Mouse (Mus musculus): ENCODE measurements around the gene Olfr982.

GRCm38 (mm10) chr9:40094769-40095168 lies 21.1 kb downstream of the Olfr982 start:
- no peak for TF ChIP-seq CTCF (IDR thresholded peaks at IDR 0.05; ENCODE audit: low read depth)
- no peak for TF ChIP-seq EP300 (optimal IDR thresholded peaks at IDR 0.05)

All from stomach, postnatal 0 days (tissue).